Mouse (Mus musculus) heart, adult 18-20 months (tissue): ENCODE measurements around the gene Sohlh2. TPM values are rescaled to one million over a fixed set of nuclear protein-coding genes. Genes with fewer than 3 reads are reported as not detected.

Experiments used
- DNase-seq, 2 experiments: peaks; one replicate each; pipeline ENCODE4 v3.0.0; 2021 to 2022; ENCODE audit warnings: mixed read lengths in 1 of 2
- microRNA-seq, 2 experiments: library from miRNA; unstranded; fragments of <30 nt; microRNA quantifications; one replicate each; pipeline ENCODE4 v1.2.0; 2022
- total RNA-seq, 2 experiments: library from RNA; stranded (reverse); gene quantifications; 2 replicates each; pipeline ENCODE4 v1.2.3; 2021

Sohlh2 gene
- total RNA-seq, 2 experiments from 2014 or later: not detected

GRCm38 (mm10) chr3:55207665-55208064 is 25.8 kb downstream of the Sohlh2 start:
- DNase-seq: no peak

DNA sequence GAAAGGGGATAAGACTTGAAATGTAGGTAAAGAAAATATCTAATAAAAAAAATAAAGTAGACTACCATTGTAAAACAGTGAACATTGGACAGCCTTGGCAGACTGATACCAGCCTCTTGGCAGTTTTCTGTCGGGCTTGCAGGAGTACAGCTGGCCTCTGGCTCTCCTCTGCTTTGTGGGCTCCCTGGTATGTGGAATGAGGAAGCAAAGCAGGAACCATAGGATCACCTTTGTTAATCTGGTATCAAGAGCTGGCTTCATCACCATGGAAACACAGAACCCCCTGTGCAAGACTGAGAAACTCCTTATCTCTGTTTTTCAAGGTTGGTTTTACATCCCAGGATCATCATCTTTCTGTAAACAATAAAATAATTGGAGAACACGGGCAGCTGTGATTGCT is 30.4 kb downstream of the Sohlh2 start:
- DNase-seq: no peak

DNA sequence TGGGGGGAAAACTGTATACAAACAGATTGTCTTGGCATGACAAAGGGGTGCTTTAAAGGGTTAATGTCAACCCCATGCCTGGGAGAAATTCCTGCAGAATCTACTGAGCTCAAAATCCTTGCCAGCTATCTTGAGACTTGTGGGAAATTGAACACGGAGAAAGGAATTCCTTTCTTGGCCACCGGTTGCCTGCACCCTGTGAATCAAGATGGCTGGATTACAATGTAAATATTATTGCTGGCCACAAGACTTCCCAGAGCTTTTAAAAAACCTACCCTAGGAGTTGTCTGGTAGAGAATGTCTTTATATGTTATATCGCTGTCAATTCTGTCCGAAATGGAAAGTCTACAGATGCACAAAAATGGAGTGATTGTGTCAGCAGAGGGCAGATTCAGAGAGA is 32.0 kb downstream of the Sohlh2 start:
- DNase-seq: peak in 1 of 2 experiments; percentile 1

- no peak for DNase-seq
Measured at GRCm38 (mm10) chr3:55214413-55214812, 32.6 kb downstream of the Sohlh2 start.

GRCm38 (mm10) chr3:55222502-55222901 is 40.7 kb downstream of the Sohlh2 start:
- no peak for DNase-seq

DNA sequence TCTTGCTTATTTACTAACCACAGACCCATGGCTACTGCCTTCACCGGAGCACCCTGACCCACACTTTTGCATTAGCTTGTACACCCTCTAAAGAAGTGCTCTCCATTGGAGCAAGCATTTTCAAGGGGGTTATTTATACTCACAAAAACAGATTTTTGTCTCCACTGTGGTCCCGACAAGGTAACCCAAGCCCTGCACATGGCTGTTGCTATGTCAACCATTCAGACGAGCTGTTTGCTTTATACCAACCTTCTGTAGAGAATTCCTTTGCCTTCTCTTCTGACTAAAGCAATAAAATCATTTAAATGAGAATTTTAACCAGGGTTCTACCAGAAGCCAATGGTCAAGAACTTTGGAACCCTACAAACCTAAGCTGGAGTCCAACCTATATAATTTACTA is 42.0 kb downstream of the Sohlh2 start:
- DNase-seq: no peak

- no peak for DNase-seq
Measured at GRCm38 (mm10) chr3:55226501-55227213, 44.8 kb downstream of the Sohlh2 start.

GRCm38 (mm10) chr3:55227214-55227581 is 45.4 kb downstream of the Sohlh2 start:
- no peak for DNase-seq

DNA sequence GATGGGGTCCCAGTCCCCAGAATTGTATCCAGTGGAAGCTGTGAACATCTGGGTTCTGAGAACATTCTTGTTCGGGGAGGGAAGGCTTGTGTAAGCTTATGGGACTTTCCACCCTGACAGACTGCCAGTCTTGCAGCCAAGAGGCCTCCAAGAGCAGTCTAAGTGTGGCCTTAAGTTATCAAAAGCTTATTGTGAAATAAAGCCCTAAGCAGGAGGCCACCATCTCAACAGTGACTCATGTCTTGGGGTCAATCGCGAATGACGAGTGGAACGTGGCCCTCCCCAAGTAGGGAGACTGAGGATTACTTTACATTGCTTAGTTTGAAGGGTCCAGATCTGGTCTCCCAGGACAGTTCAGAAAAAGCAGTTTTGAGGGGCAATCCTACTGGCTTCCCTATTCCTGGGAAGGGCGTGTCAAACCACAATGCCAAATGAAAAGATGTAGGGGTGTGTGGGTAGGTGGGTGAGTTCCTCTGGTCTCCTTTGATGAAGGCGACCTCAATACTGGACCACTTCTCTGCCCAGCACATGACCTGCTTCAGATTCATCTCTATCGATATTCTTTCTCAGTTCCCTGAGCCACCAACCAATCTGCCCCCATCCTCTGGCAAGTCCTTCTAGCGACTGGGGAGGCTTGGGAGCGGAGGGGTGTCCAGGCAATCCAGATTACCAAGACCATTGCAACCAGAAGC is 60.0 kb downstream of the Sohlh2 start, which contains the start of gene Dclk1:
Gene Dclk1 (plus strand): TSS at position 635 of the 692 bp plus-strand sequence.
- peak; percentile 68 to 82 for DNase-seq

DNA sequence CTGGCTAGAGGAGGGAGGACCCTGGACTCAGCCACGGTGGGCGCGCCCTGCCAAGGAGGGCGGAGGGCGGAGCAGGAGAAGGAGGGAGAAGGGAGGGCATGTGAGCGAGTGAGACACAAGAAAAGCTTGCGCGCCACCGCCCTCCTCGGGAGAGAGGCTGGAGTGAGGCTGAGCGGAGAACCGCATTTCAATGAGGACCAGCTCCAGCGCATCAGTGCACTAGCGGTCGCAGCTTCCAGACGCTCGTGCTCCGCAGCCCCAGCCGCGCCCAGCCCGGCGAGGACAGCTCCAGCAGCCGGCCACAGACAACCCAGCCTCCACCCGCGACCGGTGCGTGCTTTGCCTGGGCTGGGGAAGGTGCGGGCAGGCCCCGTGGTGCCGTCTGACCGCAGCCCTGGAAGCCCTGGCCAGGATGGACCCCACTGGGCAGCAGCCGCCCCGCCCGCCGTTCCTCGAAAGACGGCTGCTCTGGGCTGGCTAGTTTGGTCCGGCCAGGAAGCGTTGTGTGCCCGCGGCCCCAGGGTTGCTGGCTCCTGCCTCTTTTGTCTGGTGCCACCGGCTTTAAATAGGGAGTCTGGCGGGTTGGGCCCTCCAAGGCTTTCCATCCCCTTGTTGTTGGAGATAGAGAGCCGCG is 60.7 kb downstream of the Sohlh2 start:
- peak; percentile 80 to 87 for DNase-seq

GRCm38 (mm10) chr3:55243056-55243471 is 61.2 kb downstream of the Sohlh2 start:
- DNase-seq: no peak

- DNase-seq: no peak
Measured at GRCm38 (mm10) chr3:55244087-55244486, 62.3 kb downstream of the Sohlh2 start.

DNA sequence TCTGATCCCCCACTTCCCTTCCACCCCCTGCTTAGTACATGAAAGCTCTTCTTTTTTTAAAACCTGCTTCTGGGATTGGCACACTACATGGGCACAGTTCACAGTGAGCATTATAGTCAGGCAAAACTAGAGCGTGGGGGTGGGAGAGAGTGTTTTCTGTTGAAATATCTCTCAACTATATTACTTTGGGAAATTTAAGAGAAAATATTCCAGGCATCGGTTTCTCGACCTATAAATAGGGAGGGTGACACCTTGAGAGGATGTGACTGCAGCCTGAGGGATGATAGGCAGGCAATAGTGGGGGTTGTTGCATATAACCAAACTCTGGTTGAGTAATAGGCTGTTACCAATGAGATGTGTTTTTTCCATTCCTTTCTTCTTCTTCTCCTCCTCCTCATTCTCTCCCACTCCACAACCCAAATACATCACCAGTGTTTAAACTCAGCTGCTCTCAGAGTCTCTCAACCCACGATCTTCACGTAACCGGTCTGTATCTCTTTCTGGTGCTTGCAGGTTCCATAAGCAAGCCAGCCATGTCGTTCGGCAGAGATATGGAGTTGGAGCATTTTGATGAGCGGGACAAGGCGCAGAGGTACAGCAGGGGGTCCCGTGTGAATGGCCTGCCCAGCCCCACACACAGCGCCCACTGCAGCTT is 64.9 kb downstream of the Sohlh2 start:
- no peak for DNase-seq

DNA sequence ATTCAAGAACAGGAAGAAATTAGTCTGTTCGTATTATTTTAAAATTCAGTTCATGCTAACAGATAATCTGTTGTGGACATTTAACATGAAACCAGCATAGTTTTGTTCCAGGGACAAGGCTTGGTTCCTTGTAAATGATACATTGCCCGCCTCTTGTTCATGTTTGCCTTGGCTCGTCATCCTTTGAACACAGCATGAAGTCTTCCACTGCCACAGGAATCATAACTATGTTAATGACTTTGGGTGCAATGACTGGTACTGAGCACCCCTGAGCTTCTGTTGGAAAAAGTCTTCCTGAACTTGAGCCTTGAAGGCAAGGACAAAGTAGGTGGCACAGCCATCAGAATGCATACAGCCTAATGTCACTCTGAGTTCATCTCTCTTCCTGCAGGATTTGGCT is 66.2 kb downstream of the Sohlh2 start:
- no peak for DNase-seq

- peak in 1 of 2 experiments; percentile 24 for DNase-seq
Measured at GRCm38 (mm10) chr3:55248508-55248907, 66.7 kb downstream of the Sohlh2 start.

GRCm38 (mm10) chr3:55250631-55251030 is 68.8 kb downstream of the Sohlh2 start:
- DNase-seq: no peak

Small RNA genes within 50 kb of the gene (microRNA-seq; reads per million reads assigned to microRNA genes)
- 0 reads per million in 2 experiments for gene Gm22029

Other genes with a start within 250 kb of the Sohlh2 start
- gene Ccna1, start 126.5 kb upstream of the Sohlh2 start, total RNA-seq: not detected
- 10 to 100 TPM; 35.6 to 41.0 TPM for gene Spg20, start 69.9 kb upstream of the Sohlh2 start, total RNA-seq
- under 1 TPM in 1 of 2 experiments, not detected in 1; 0.13 TPM for gene Ccdc169, start 44.7 kb upstream of the Sohlh2 start, total RNA-seq
- gene Dclk1, start 60.3 kb downstream of the Sohlh2 start, total RNA-seq: 1 to 10 TPM; 4.3 to 5.8 TPM